Mouse (Mus musculus): ENCODE results near the gene Mad2l1bp. TPM values are rescaled to one million over a fixed set of nuclear protein-coding genes. Genes with fewer than 3 reads are reported as not detected.

Mad2l1bp gene
- polyA plus RNA-seq, 1 experiment = 43.2 TPM

GRCm38 (mm10) chr17:46139872-46140271 is 13.5 kb downstream of the Mad2l1bp start:
- no peak for TF ChIP-seq CTCF (IDR thresholded peaks at IDR 0.05; ENCODE audit: borderline replicate concordance, control insufficient read depth, extremely low read depth, insufficient read depth, low read length, poor library complexity)
- no peak for TF ChIP-seq POLR2A (IDR thresholded peaks at IDR 0.05; ENCODE audit: control insufficient read depth, extremely low read depth, insufficient read depth, low read length, poor library complexity)
- WGBS = 90% methylated on average over 3 of the region's 3 CpGs
- DNase-seq = no peak
- Histone ChIP-seq H3K27ac (ENCODE audit: control insufficient read depth, insufficient read depth, low read length) (no peak overlapping the region), H3K4me1 (replicated peaks; ENCODE audit: control insufficient read depth, insufficient read depth, low read length) (peaks cover 10% of the 10 kb centered on the region), H3K4me3 (ENCODE audit: control insufficient read depth, insufficient read depth, low read length) (no peak overlapping the region), H3K36me3 (ENCODE audit: control insufficient read depth, insufficient read depth, low read length) (no peaks in the 10 kb centered on the region), H3K27me3 (ENCODE audit: control insufficient read depth, insufficient read depth, low read length) (no peaks in the 10 kb centered on the region)

DNA sequence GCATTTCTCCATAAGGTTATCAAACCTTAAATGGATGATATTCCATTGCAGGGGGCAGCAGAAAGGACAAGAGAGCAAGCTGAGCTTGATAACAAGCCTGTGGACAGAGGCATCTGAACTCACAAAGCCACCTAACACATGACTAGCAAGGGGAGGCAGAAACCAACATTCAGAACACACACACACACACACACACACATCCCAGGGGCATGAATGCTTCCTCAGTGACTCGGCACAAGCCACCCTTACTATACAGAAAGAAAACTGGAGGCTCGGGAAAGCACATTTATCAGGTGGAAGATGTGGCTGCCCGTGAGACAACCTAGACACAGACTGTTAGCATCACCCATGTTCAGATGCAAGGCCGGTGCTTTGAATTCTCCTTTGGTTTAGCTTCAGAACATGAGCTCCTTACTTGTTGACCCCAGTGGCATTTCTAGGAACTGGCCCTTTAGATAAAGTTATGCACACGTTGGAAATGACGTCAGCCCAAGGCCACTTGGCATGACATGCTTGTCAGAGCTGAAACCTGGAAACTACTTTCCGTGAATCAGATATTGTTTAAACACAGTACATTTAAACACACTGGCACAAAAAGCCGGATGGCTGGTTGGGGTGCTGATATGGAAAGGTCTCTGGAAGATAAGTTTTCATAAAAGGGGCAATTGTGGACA is 14.7 kb downstream of the Mad2l1bp start:
- H3K27me3 ChIP-seq (ENCODE audit: control insufficient read depth, insufficient read depth, low read length) = no peaks in the 10 kb centered on the region
- H3K4me3 ChIP-seq (ENCODE audit: control insufficient read depth, insufficient read depth, low read length) = no peak overlapping the region
- H3K27ac ChIP-seq (ENCODE audit: control insufficient read depth, insufficient read depth, low read length) = no peak overlapping the region
- no peak for DNase-seq
- H3K36me3 ChIP-seq (ENCODE audit: control insufficient read depth, insufficient read depth, low read length) = no peaks in the 10 kb centered on the region
- H3K4me1 ChIP-seq (replicated peaks; ENCODE audit: control insufficient read depth, insufficient read depth, low read length) = peaks cover 5% of the 10 kb centered on the region
- no peak for TF ChIP-seq POLR2A (IDR thresholded peaks at IDR 0.05; ENCODE audit: control insufficient read depth, extremely low read depth, insufficient read depth, low read length, poor library complexity)
- TF ChIP-seq CTCF (IDR thresholded peaks at IDR 0.05; ENCODE audit: borderline replicate concordance, control insufficient read depth, extremely low read depth, insufficient read depth, low read length, poor library complexity) = no peak
- WGBS = 67% methylated on average over 8 of the region's 8 CpGs

- no peak for TF ChIP-seq POLR2A (IDR thresholded peaks at IDR 0.05; ENCODE audit: control insufficient read depth, extremely low read depth, insufficient read depth, low read length, poor library complexity)
- no peak for TF ChIP-seq CTCF (IDR thresholded peaks at IDR 0.05; ENCODE audit: borderline replicate concordance, control insufficient read depth, extremely low read depth, insufficient read depth, low read length, poor library complexity)
- WGBS = 91% methylated on average over 8 of the region's 8 CpGs
- DNase-seq = no peak
- no peaks in the 10 kb centered on the region for H3K27me3 ChIP-seq (ENCODE audit: control insufficient read depth, insufficient read depth, low read length)
- H3K36me3 ChIP-seq (ENCODE audit: control insufficient read depth, insufficient read depth, low read length) = no peaks in the 10 kb centered on the region; the same call in 1 of the 2 replicates
- H3K4me3 ChIP-seq (ENCODE audit: control insufficient read depth, insufficient read depth, low read length) = no peak overlapping the region
- no peak overlapping the region for H3K27ac ChIP-seq (ENCODE audit: control insufficient read depth, insufficient read depth, low read length)
- H3K4me1 ChIP-seq (replicated peaks; ENCODE audit: control insufficient read depth, insufficient read depth, low read length) = no peaks in the 10 kb centered on the region
Measured at GRCm38 (mm10) chr17:46132862-46133261, 20.5 kb downstream of the Mad2l1bp start.

GRCm38 (mm10) chr17:46132058-46132718 is 21.2 kb downstream of the Mad2l1bp start:
- H3K36me3 ChIP-seq (ENCODE audit: control insufficient read depth, insufficient read depth, low read length) = peaks cover 2% of the 10 kb centered on the region
- no peaks in the 10 kb centered on the region for H3K4me1 ChIP-seq (replicated peaks; ENCODE audit: control insufficient read depth, insufficient read depth, low read length)
- no peak overlapping the region for H3K27ac ChIP-seq (ENCODE audit: control insufficient read depth, insufficient read depth, low read length)
- WGBS = 34% methylated on average over 12 of the region's 12 CpGs
- peak; percentile 78 for DNase-seq
- TF ChIP-seq CTCF (IDR thresholded peaks at IDR 0.05; ENCODE audit: borderline replicate concordance, control insufficient read depth, extremely low read depth, insufficient read depth, low read length, poor library complexity) = peak; percentile 84; the same call in 1 of the 2 replicates
- no peak for TF ChIP-seq POLR2A (IDR thresholded peaks at IDR 0.05; ENCODE audit: control insufficient read depth, extremely low read depth, insufficient read depth, low read length, poor library complexity)
- H3K27me3 ChIP-seq (ENCODE audit: control insufficient read depth, insufficient read depth, low read length) = no peaks in the 10 kb centered on the region
- no peak overlapping the region for H3K4me3 ChIP-seq (ENCODE audit: control insufficient read depth, insufficient read depth, low read length)

GRCm38 (mm10) chr17:46129741-46130498 is 23.4 kb downstream of the Mad2l1bp start:
- Histone ChIP-seq H3K27ac (ENCODE audit: control insufficient read depth, insufficient read depth, low read length) (no peak overlapping the region), H3K36me3 (ENCODE audit: control insufficient read depth, insufficient read depth, low read length) (peaks cover 25% of the 10 kb centered on the region), H3K4me3 (ENCODE audit: control insufficient read depth, insufficient read depth, low read length) (no peak overlapping the region), H3K27me3 (ENCODE audit: control insufficient read depth, insufficient read depth, low read length) (no peaks in the 10 kb centered on the region), H3K4me1 (replicated peaks; ENCODE audit: control insufficient read depth, insufficient read depth, low read length) (no peaks in the 10 kb centered on the region)
- TF ChIP-seq CTCF (IDR thresholded peaks at IDR 0.05; ENCODE audit: borderline replicate concordance, control insufficient read depth, extremely low read depth, insufficient read depth, low read length, poor library complexity) = no peak
- no peak for TF ChIP-seq POLR2A (IDR thresholded peaks at IDR 0.05; ENCODE audit: control insufficient read depth, extremely low read depth, insufficient read depth, low read length, poor library complexity)
- no peak for DNase-seq
- 92% methylated on average over 13 of the region's 13 CpGs for WGBS

GRCm38 (mm10) chr17:46127814-46128493 is 25.4 kb downstream of the Mad2l1bp start:
- Histone ChIP-seq H3K4me1 (replicated peaks; ENCODE audit: control insufficient read depth, insufficient read depth, low read length) (no peaks in the 10 kb centered on the region), H3K27ac (ENCODE audit: control insufficient read depth, insufficient read depth, low read length) (no peak overlapping the region), H3K4me3 (ENCODE audit: control insufficient read depth, insufficient read depth, low read length) (no peak overlapping the region), H3K36me3 (ENCODE audit: control insufficient read depth, insufficient read depth, low read length) (peaks cover 39% of the 10 kb centered on the region), H3K27me3 (ENCODE audit: control insufficient read depth, insufficient read depth, low read length) (no peaks in the 10 kb centered on the region)
- no peak for DNase-seq
- WGBS = 92% methylated on average over 6 of the region's 6 CpGs
- TF ChIP-seq CTCF (IDR thresholded peaks at IDR 0.05; ENCODE audit: borderline replicate concordance, control insufficient read depth, extremely low read depth, insufficient read depth, low read length, poor library complexity) (no peak), POLR2A (IDR thresholded peaks at IDR 0.05; ENCODE audit: control insufficient read depth, extremely low read depth, insufficient read depth, low read length, poor library complexity) (no peak)

Measured in thymus, adult 2 months (tissue).